33 mouse cellular contexts compared by ENCODE assay signal in genomic region chr12:15629971-15630370, GRCm38 (mm10).
"Had no signal": no experiment of that assay in that cellular context is flagged by ENCODE, and none has a peak within 500 bp of the region (broad histone marks: within the 10 kb centered on the region; RNA-seq: fewer than 3 reads in every experiment).

No protein-coding gene starts in this region.

- H3K27ac ChIP-seq: limb, embryonic 10.5 days; limb, embryonic 12.5 days; limb, embryonic 13.5 days; limb, embryonic 15.5 days; liver, embryonic 12.5 days; liver, embryonic 13.5 days; liver, embryonic 14.5 days; liver, embryonic 15.5 days; lung, embryonic 15.5 days; macrophage; midbrain, embryonic 10.5 days; midbrain, embryonic 12.5 days; midbrain, embryonic 13.5 days; midbrain, embryonic 15.5 days; neural tube, embryonic 12.5 days; neural tube, embryonic 13.5 days had no signal

- H3K9ac ChIP-seq: limb, embryonic 12.5 days; limb, embryonic 13.5 days; limb, embryonic 15.5 days; liver, embryonic 12.5 days; liver, embryonic 13.5 days; liver, embryonic 14.5 days; liver, embryonic 15.5 days; liver, postnatal 0 days; lung, embryonic 14.5 days; lung, embryonic 15.5 days; midbrain, embryonic 12.5 days; midbrain, embryonic 13.5 days; midbrain, embryonic 15.5 days; neural tube, embryonic 12.5 days; neural tube, embryonic 13.5 days had no signal

- H3K4me1 ChIP-seq: limb, embryonic 10.5 days; limb, embryonic 12.5 days; limb, embryonic 13.5 days; limb, embryonic 15.5 days; liver, embryonic 12.5 days; liver, embryonic 13.5 days; liver, embryonic 15.5 days; lung, embryonic 15.5 days; megakaryocyte, embryonic 14.5 days; midbrain, embryonic 10.5 days; midbrain, embryonic 12.5 days; midbrain, embryonic 13.5 days; midbrain, embryonic 15.5 days; neural tube, embryonic 12.5 days; neural tube, embryonic 13.5 days had no signal

- H3K4me2 ChIP-seq: limb, embryonic 12.5 days; limb, embryonic 13.5 days; limb, embryonic 15.5 days; liver, embryonic 11.5 days; liver, embryonic 12.5 days; liver, embryonic 13.5 days; liver, embryonic 15.5 days; lung, embryonic 14.5 days; lung, embryonic 15.5 days; midbrain, embryonic 11.5 days; midbrain, embryonic 12.5 days; midbrain, embryonic 13.5 days; midbrain, embryonic 15.5 days; neural tube, embryonic 12.5 days; neural tube, embryonic 13.5 days had no signal

- DNase-seq: left cerebral cortex, postnatal 4 days; liver; liver, embryonic 13.5 days; liver, postnatal 0 days; lung, adult 18-20 months; lung, adult 2 months; lung, embryonic 14.5 days; lung, postnatal 10 days; lung, postnatal 14 days; lung, postnatal 36 days; lung, postnatal 4 days; midbrain, embryonic 14.5 days had no signal

- H3K4me3 ChIP-seq: limb, embryonic 10.5 days; limb, embryonic 12.5 days; limb, embryonic 13.5 days; limb, embryonic 15.5 days; liver, embryonic 12.5 days; liver, embryonic 13.5 days; liver, embryonic 15.5 days; lung, embryonic 15.5 days; megakaryocyte, embryonic 14.5 days; midbrain, embryonic 10.5 days; midbrain, embryonic 12.5 days; midbrain, embryonic 13.5 days; midbrain, embryonic 15.5 days; myocyte; neural tube, embryonic 12.5 days; neural tube, embryonic 13.5 days had no signal

- H3K36me3 ChIP-seq: limb, embryonic 10.5 days; limb, embryonic 12.5 days; limb, embryonic 13.5 days; limb, embryonic 15.5 days; liver, embryonic 12.5 days; liver, embryonic 13.5 days; liver, embryonic 15.5 days; lung, embryonic 15.5 days; midbrain, embryonic 10.5 days; midbrain, embryonic 12.5 days; midbrain, embryonic 13.5 days; midbrain, embryonic 15.5 days; neural tube, embryonic 12.5 days; neural tube, embryonic 13.5 days had no signal

- H3K9me3 ChIP-seq: limb, embryonic 10.5 days; limb, embryonic 12.5 days; limb, embryonic 13.5 days; limb, embryonic 15.5 days; liver, embryonic 12.5 days; liver, embryonic 13.5 days; liver, embryonic 15.5 days; lung, embryonic 15.5 days; megakaryocyte, embryonic 14.5 days; midbrain, embryonic 10.5 days; midbrain, embryonic 12.5 days; midbrain, embryonic 13.5 days; midbrain, embryonic 15.5 days; neural tube, embryonic 12.5 days; neural tube, embryonic 13.5 days had no signal

- ATAC-seq: liver, embryonic 12.5 days; liver, postnatal 0 days; lung, postnatal 0 days; midbrain, embryonic 13.5 days; midbrain, embryonic 15.5 days; midbrain, embryonic 16.5 days had no signal

- H3K27me3 ChIP-seq: limb, embryonic 12.5 days; limb, embryonic 13.5 days; limb, embryonic 15.5 days; liver, embryonic 12.5 days; liver, embryonic 13.5 days; liver, embryonic 15.5 days; lung, embryonic 15.5 days; megakaryocyte, embryonic 14.5 days; midbrain, embryonic 12.5 days; midbrain, embryonic 13.5 days; midbrain, embryonic 15.5 days; neural tube, embryonic 12.5 days; neural tube, embryonic 13.5 days had no signal
